Mouse (Mus musculus): ENCODE results near the gene Armc10.

The Armc10 gene

GRCm38 (mm10) chr5:21667191-21668137 lies 21.9 kb downstream of the Armc10 start:
- peak; percentile 74 for DNase-seq

- DNase-seq, result peak; percentile 74
Measured at GRCm38 (mm10) chr5:21669307-21669706, 23.7 kb downstream of the Armc10 start.

GRCm38 (mm10) chr5:21672812-21673635 lies 27.4 kb downstream of the Armc10 start:
- DNase-seq, result peak; percentile 76

- DNase-seq, result peak; percentile 83
Measured at GRCm38 (mm10) chr5:21673742-21674141, 28.1 kb downstream of the Armc10 start.

GRCm38 (mm10) chr5:21675019-21675418 lies 29.4 kb downstream of the Armc10 start:
- DNase-seq, result no peak

- DNase-seq, result peak; percentile 86
Measured at GRCm38 (mm10) chr5:21675494-21675893, 29.9 kb downstream of the Armc10 start.

- peak; percentile 41 for DNase-seq
Measured at GRCm38 (mm10) chr5:21677939-21678338, 32.3 kb downstream of the Armc10 start.

- peak; percentile 65 for DNase-seq
Measured at GRCm38 (mm10) chr5:21678363-21678762, 32.8 kb downstream of the Armc10 start.

- DNase-seq, result peak; percentile 70
Measured at GRCm38 (mm10) chr5:21680029-21680428, 34.4 kb downstream of the Armc10 start.

- DNase-seq, result peak; percentile 70
Measured at GRCm38 (mm10) chr5:21680940-21681339, 35.3 kb downstream of the Armc10 start.

- DNase-seq, result peak; percentile 86
Measured at GRCm38 (mm10) chr5:21683811-21684210, 38.2 kb downstream of the Armc10 start.

GRCm38 (mm10) chr5:21685001-21685400 lies 39.4 kb downstream of the Armc10 start:
- peak; percentile 71 for DNase-seq

GRCm38 (mm10) chr5:21687042-21687441 lies 41.4 kb downstream of the Armc10 start:
- DNase-seq, result peak; percentile 75

GRCm38 (mm10) chr5:21692230-21692629 lies 46.6 kb downstream of the Armc10 start:
- DNase-seq, result peak; percentile 62

GRCm38 (mm10) chr5:21693372-21693870 lies 47.8 kb downstream of the Armc10 start:
- DNase-seq, result peak; percentile 33

- peak; percentile 75 for DNase-seq
Measured at GRCm38 (mm10) chr5:21694854-21695490, 49.4 kb downstream of the Armc10 start.

GRCm38 (mm10) chr5:21699555-21699954 lies 53.9 kb downstream of the Armc10 start:
- DNase-seq, result peak; percentile 66

GRCm38 (mm10) chr5:21700272-21700821 lies 54.7 kb downstream of the Armc10 start:
- DNase-seq, result peak; percentile 82

GRCm38 (mm10) chr5:21700934-21701333 lies 55.3 kb downstream of the Armc10 start:
- DNase-seq, result no peak

GRCm38 (mm10) chr5:21701351-21702008 lies 55.9 kb downstream of the Armc10 start, which contains the start of gene Napepld:
Gene Napepld, minus strand, starts transcription at chr5:21701396.
- peak; percentile 100 for DNase-seq

- no peak for DNase-seq
Measured at GRCm38 (mm10) chr5:21702009-21702364, 56.4 kb downstream of the Armc10 start.
